Mouse (Mus musculus): ENCODE data around the gene Polr3c. TPM values are rescaled to one million over a fixed set of nuclear protein-coding genes. Genes with fewer than 3 reads are reported as not detected.

Gene Polr3c
- polyA plus RNA-seq, 1 experiment from 2014 or later: 35.5 TPM

GRCm38 (mm10) chr3:96737013-96737740, 9.7 kb upstream of the Polr3c start:
- Histone ChIP-seq H3K9ac (no peak overlapping the region), H3K36me3 (no peaks in the 10 kb centered on the region), H3K27ac (no peak overlapping the region), H3K27me3 (no peaks in the 10 kb centered on the region), H3K4me2 (replicated peaks) (no peak overlapping the region), H3K9me3 (no peaks in the 10 kb centered on the region), H3K4me1 (peaks cover 5% of the 10 kb centered on the region; the same call in 1 of the 2 replicates), H3K4me3 (no peak overlapping the region)
- WGBS: 61% methylated on average over 1 of the region's 1 CpGs
- no peak for ATAC-seq (ENCODE audit: insufficient number of reproducible peaks, insufficient read depth, low FRiP score, low TSS enrichment)

- no peak overlapping the region for H3K4me3 ChIP-seq
- no peak overlapping the region for H3K9ac ChIP-seq
- no peaks in the 10 kb centered on the region for H3K9me3 ChIP-seq
- 80% methylated on average over 2 of the region's 2 CpGs for WGBS
- no peak overlapping the region for H3K27ac ChIP-seq
- H3K4me2 ChIP-seq (replicated peaks): no peak overlapping the region
- peaks cover 5% of the 10 kb centered on the region; the same call in 1 of the 2 replicates for H3K4me1 ChIP-seq
- no peaks in the 10 kb centered on the region for H3K36me3 ChIP-seq
- H3K27me3 ChIP-seq: no peaks in the 10 kb centered on the region
- no peak for ATAC-seq (ENCODE audit: insufficient number of reproducible peaks, insufficient read depth, low FRiP score, low TSS enrichment)
Measured at GRCm38 (mm10) chr3:96735200-96735599, 7.8 kb upstream of the Polr3c start.

GRCm38 (mm10) chr3:96733984-96734383, 6.6 kb upstream of the Polr3c start:
- Histone ChIP-seq H3K27me3 (no peaks in the 10 kb centered on the region), H3K36me3 (no peaks in the 10 kb centered on the region), H3K4me2 (replicated peaks) (no peak overlapping the region), H3K9ac (no peak overlapping the region), H3K4me1 (peaks cover 12% of the 10 kb centered on the region), H3K4me3 (no peak overlapping the region), H3K9me3 (no peaks in the 10 kb centered on the region), H3K27ac (no peak overlapping the region)
- no peak for ATAC-seq (ENCODE audit: insufficient number of reproducible peaks, insufficient read depth, low FRiP score, low TSS enrichment)
- 92% methylated on average over 1 of the region's 1 CpGs for WGBS

GRCm38 (mm10) chr3:96730785-96731184, 3.4 kb upstream of the Polr3c start:
- 75% methylated on average over 5 of the region's 5 CpGs for WGBS
- H3K9me3 ChIP-seq: no peaks in the 10 kb centered on the region
- no peak overlapping the region for H3K4me3 ChIP-seq
- no peak overlapping the region for H3K27ac ChIP-seq
- H3K4me2 ChIP-seq (replicated peaks): no peak overlapping the region
- no peaks in the 10 kb centered on the region for H3K27me3 ChIP-seq
- H3K36me3 ChIP-seq: no peaks in the 10 kb centered on the region
- peaks cover 20% of the 10 kb centered on the region for H3K4me1 ChIP-seq
- no peak overlapping the region for H3K9ac ChIP-seq
- ATAC-seq (ENCODE audit: insufficient number of reproducible peaks, insufficient read depth, low FRiP score, low TSS enrichment): no peak

- Histone ChIP-seq H3K27ac (no peak overlapping the region), H3K9me3 (no peaks in the 10 kb centered on the region), H3K4me2 (replicated peaks) (peak overlapping the region; percentile 67; the same call in 1 of the 2 replicates), H3K4me3 (no peak overlapping the region), H3K9ac (no peak overlapping the region), H3K4me1 (peaks cover 15% of the 10 kb centered on the region), H3K27me3 (no peaks in the 10 kb centered on the region), H3K36me3 (peaks cover 2% of the 10 kb centered on the region; the same call in 1 of the 2 replicates)
- WGBS: 34% methylated on average over 3 of the region's 3 CpGs
- ATAC-seq (ENCODE audit: insufficient number of reproducible peaks, insufficient read depth, low FRiP score, low TSS enrichment): no peak
Measured at GRCm38 (mm10) chr3:96729403-96729784, 2.0 kb upstream of the Polr3c start.

GRCm38 (mm10) chr3:96728634-96729402, 1.4 kb upstream of the Polr3c start:
- Histone ChIP-seq H3K4me2 (replicated peaks) (peak overlapping the region; percentile 67), H3K27me3 (no peaks in the 10 kb centered on the region), H3K9ac (peak overlapping the region; percentile 84; the same call in 1 of the 2 replicates), H3K4me3 (peak overlapping the region; percentile 77), H3K9me3 (no peaks in the 10 kb centered on the region), H3K4me1 (peaks cover 14% of the 10 kb centered on the region; the same call in 1 of the 2 replicates), H3K36me3 (peaks cover 7% of the 10 kb centered on the region; the same call in 1 of the 2 replicates), H3K27ac (peak overlapping the region; percentile 83; the same call in 1 of the 2 replicates)
- 47% methylated on average over 7 of the region's 7 CpGs for WGBS
- no peak for ATAC-seq (ENCODE audit: insufficient number of reproducible peaks, insufficient read depth, low FRiP score, low TSS enrichment)

- Histone ChIP-seq H3K36me3 (peaks cover 13% of the 10 kb centered on the region), H3K9me3 (no peaks in the 10 kb centered on the region), H3K27me3 (no peaks in the 10 kb centered on the region), H3K4me2 (replicated peaks) (peak overlapping the region; percentile 67), H3K4me3 (peak overlapping the region; percentile 77), H3K4me1 (peaks cover 14% of the 10 kb centered on the region; the same call in 1 of the 2 replicates), H3K9ac (peak overlapping the region; percentile 84), H3K27ac (peak overlapping the region; percentile 83)
- WGBS: under 1% methylated on average over 42 of the region's 42 CpGs
- ATAC-seq (ENCODE audit: insufficient number of reproducible peaks, insufficient read depth, low FRiP score, low TSS enrichment): 0 out of 2 replicates have a peak, but pooled peaks have one; percentile 25
Measured at GRCm38 (mm10) chr3:96727828-96728633, 603 bp upstream of the Polr3c start.

GRCm38 (mm10) chr3:96719173-96719572, 8.3 kb downstream of the Polr3c start:
- H3K4me1 ChIP-seq: no peaks in the 10 kb centered on the region
- H3K27me3 ChIP-seq: no peaks in the 10 kb centered on the region
- peaks cover 53% of the 10 kb centered on the region for H3K36me3 ChIP-seq
- H3K4me2 ChIP-seq (replicated peaks): 0 out of 2 replicates have a peak overlapping the region, but pooled peaks have one; percentile 21
- 38% methylated on average over 14 of the region's 14 CpGs for WGBS
- no peak overlapping the region for H3K9ac ChIP-seq
- ATAC-seq (ENCODE audit: insufficient number of reproducible peaks, insufficient read depth, low FRiP score, low TSS enrichment): no peak
- H3K9me3 ChIP-seq: no peaks in the 10 kb centered on the region
- H3K4me3 ChIP-seq: no peak overlapping the region
- no peak overlapping the region for H3K27ac ChIP-seq

GRCm38 (mm10) chr3:96715854-96716253, 11.6 kb downstream of the Polr3c start:
- no peaks in the 10 kb centered on the region for H3K4me1 ChIP-seq
- no peak for ATAC-seq (ENCODE audit: insufficient number of reproducible peaks, insufficient read depth, low FRiP score, low TSS enrichment)
- no peak overlapping the region for H3K9ac ChIP-seq
- no peak overlapping the region for H3K4me3 ChIP-seq
- no peaks in the 10 kb centered on the region for H3K9me3 ChIP-seq
- H3K36me3 ChIP-seq: peaks cover 57% of the 10 kb centered on the region
- H3K4me2 ChIP-seq (replicated peaks): no peak overlapping the region
- H3K27me3 ChIP-seq: no peaks in the 10 kb centered on the region
- 81% methylated on average over 2 of the region's 2 CpGs for WGBS
- no peak overlapping the region for H3K27ac ChIP-seq

- no peak for ATAC-seq (ENCODE audit: insufficient number of reproducible peaks, insufficient read depth, low FRiP score, low TSS enrichment)
- Histone ChIP-seq H3K4me2 (replicated peaks) (no peak overlapping the region), H3K9me3 (no peaks in the 10 kb centered on the region), H3K27ac (no peak overlapping the region), H3K36me3 (peaks cover 69% of the 10 kb centered on the region), H3K9ac (no peak overlapping the region), H3K27me3 (no peaks in the 10 kb centered on the region), H3K4me3 (no peak overlapping the region), H3K4me1 (no peaks in the 10 kb centered on the region)
- 87% methylated on average over 5 of the region's 5 CpGs for WGBS
Measured at GRCm38 (mm10) chr3:96714286-96714685, 13.1 kb downstream of the Polr3c start.

- H3K4me1 ChIP-seq: peaks cover 5% of the 10 kb centered on the region; the same call in 1 of the 2 replicates
- no peaks in the 10 kb centered on the region for H3K9me3 ChIP-seq
- 0 out of 2 replicates have a peak, but pooled peaks cover 5% of the 10 kb centered on the region for H3K27me3 ChIP-seq
- 44% methylated on average over 2 of the region's 2 CpGs for WGBS
- peaks cover 66% of the 10 kb centered on the region for H3K36me3 ChIP-seq
- no peak for ATAC-seq (ENCODE audit: insufficient number of reproducible peaks, insufficient read depth, low FRiP score, low TSS enrichment)
- peak overlapping the region; percentile 85 for H3K4me2 ChIP-seq (replicated peaks)
- no peak overlapping the region; the same call in 1 of the 2 replicates for H3K4me3 ChIP-seq
- H3K27ac ChIP-seq: no peak overlapping the region
- peak overlapping the region; percentile 68; the same call in 1 of the 2 replicates for H3K9ac ChIP-seq
Measured at GRCm38 (mm10) chr3:96708684-96709064, 18.8 kb downstream of the Polr3c start.
